Mouse (Mus musculus) activated CD4-positive, CD25-positive, alpha-beta regulatory T cell, adult 4 months (primary cell): ENCODE measurements around the gene Ppp1r36. TPM values are rescaled to one million over a fixed set of nuclear protein-coding genes. Genes with fewer than 3 reads are reported as not detected.
A peak's percentile ranks its signal among the peaks of the same experiment; 100 is the strongest.

ENCODE experiments used
- ATAC-seq: one replicate; pipeline ENCODE4 v1.8.0; 2017
- polyA plus RNA-seq, 2 experiments: library from polyadenylated mRNA; unstranded; fragments of 100-300 nt; shearing (Covaris generic); gene quantifications; one replicate each; pipeline ENCODE4 v1.2.1; 2017

Gene Ppp1r36
- polyA plus RNA-seq: not detected

- no peak for ATAC-seq
Observed at GRCm38 (mm10) chr12:76417433-76417854, at the start of gene Ppp1r36. Ppp1r36 (plus strand) TSS chr12:76417538.

- no peak for ATAC-seq
Observed at GRCm38 (mm10) chr12:76368201-76368789, 49.0 kb upstream of the Ppp1r36 start.

- no peak for ATAC-seq
Observed at GRCm38 (mm10) chr12:76368790-76369205, 48.5 kb upstream of the Ppp1r36 start.

- peak; percentile 45 for ATAC-seq
Observed at GRCm38 (mm10) chr12:76369206-76369977, 47.9 kb upstream of the Ppp1r36 start, which contains the start of gene Zbtb25. Zbtb25 (minus strand) TSS chr12:76369602.

GRCm38 (mm10) chr12:76369978-76370830, 47.1 kb upstream of the Ppp1r36 start, which contains the start of gene Zbtb1:
Zbtb1 (plus strand) TSS chr12:76370266.
- ATAC-seq: peak; percentile 18

GRCm38 (mm10) chr12:76370831-76371571, 46.3 kb upstream of the Ppp1r36 start:
- ATAC-seq: peak; percentile 5

GRCm38 (mm10) chr12:76372046-76372445, 45.3 kb upstream of the Ppp1r36 start:
- no peak for ATAC-seq

- no peak for ATAC-seq
Observed at GRCm38 (mm10) chr12:76372881-76373818, 44.2 kb upstream of the Ppp1r36 start.

- ATAC-seq: peak; percentile 1
Observed at GRCm38 (mm10) chr12:76373991-76374390, 43.3 kb upstream of the Ppp1r36 start.

GRCm38 (mm10) chr12:76374911-76375310, 42.4 kb upstream of the Ppp1r36 start:
- ATAC-seq: no peak

- peak; percentile 30 for ATAC-seq
Observed at GRCm38 (mm10) chr12:76375506-76375905, 41.8 kb upstream of the Ppp1r36 start.

- peak; percentile 72 for ATAC-seq
Observed at GRCm38 (mm10) chr12:76376649-76377048, 40.7 kb upstream of the Ppp1r36 start.

GRCm38 (mm10) chr12:76377059-76377458, 40.3 kb upstream of the Ppp1r36 start:
- no peak for ATAC-seq

- ATAC-seq: no peak
Observed at GRCm38 (mm10) chr12:76377726-76378125, 39.6 kb upstream of the Ppp1r36 start.

GRCm38 (mm10) chr12:76378556-76378955, 38.8 kb upstream of the Ppp1r36 start:
- no peak for ATAC-seq

GRCm38 (mm10) chr12:76380151-76380550, 37.2 kb upstream of the Ppp1r36 start:
- ATAC-seq: no peak

GRCm38 (mm10) chr12:76385342-76385741, 32.0 kb upstream of the Ppp1r36 start:
- ATAC-seq: no peak

- no peak for ATAC-seq
Observed at GRCm38 (mm10) chr12:76388794-76389193, 28.5 kb upstream of the Ppp1r36 start.

GRCm38 (mm10) chr12:76391595-76392271, 25.6 kb upstream of the Ppp1r36 start:
- ATAC-seq: no peak

- ATAC-seq: no peak
Observed at GRCm38 (mm10) chr12:76392979-76393378, 24.4 kb upstream of the Ppp1r36 start.
